In genomic region chr10:61273844-61274215, GRCm38 (mm10) we compare ENCODE assay signal across 8 mouse cellular contexts. TPM values are rescaled to one million over a fixed set of nuclear protein-coding genes. Genes with fewer than 3 reads are reported as not detected.
DNase-seq lines count a peak whose midpoint lies in the region; ATAC-seq lines count a peak whose summit lies in the region.

No protein-coding gene starts in this region.

- peak overlapping the region; percentile 62; the same call in 1 of the 2 replicates for H3K9ac ChIP-seq in heart, embryonic 11.5 days (ENCODE audit: low read depth, low read length)
- peak overlapping the region; percentile 77 for H3K9ac ChIP-seq in limb, embryonic 13.5 days
- H3K9ac ChIP-seq in neural tube, embryonic 13.5 days, result peak overlapping the region; percentile 73; the same call in 1 of the 2 replicates

- WGBS in heart, embryonic 11.5 days (ENCODE audit: insufficient replicate concordance), result 55% methylated on average over 7 of the region's 7 CpGs
- 41% methylated on average over 7 of the region's 7 CpGs for WGBS in limb, embryonic 13.5 days
- WGBS in neural tube, embryonic 13.5 days, result 45% methylated on average over 7 of the region's 7 CpGs

- no peak overlapping the region for H3K27ac ChIP-seq in heart, embryonic 11.5 days (ENCODE audit: low read depth, low read length)
- H3K27ac ChIP-seq in limb, embryonic 13.5 days, result no peak overlapping the region
- H3K27ac ChIP-seq in neural tube, embryonic 13.5 days (replicated peaks), result no peak overlapping the region

- H3K27me3 ChIP-seq in heart, embryonic 11.5 days (ENCODE audit: control insufficient read depth, insufficient read depth, low read length), result peaks cover 11% of the 10 kb centered on the region
- 0 out of 2 replicates have a peak, but pooled peaks cover 10% of the 10 kb centered on the region for H3K27me3 ChIP-seq in limb, embryonic 13.5 days
- peaks cover 35% of the 10 kb centered on the region for H3K27me3 ChIP-seq in neural tube, embryonic 13.5 days

- H3K4me1 ChIP-seq in heart, embryonic 11.5 days (ENCODE audit: control insufficient read depth, insufficient read depth, low read length), result peaks cover 18% of the 10 kb centered on the region
- peaks cover 26% of the 10 kb centered on the region for H3K4me1 ChIP-seq in limb, embryonic 13.5 days
- H3K4me1 ChIP-seq in neural tube, embryonic 13.5 days (replicated peaks), result peaks cover 20% of the 10 kb centered on the region

- peak overlapping the region; percentile 95 for H3K4me2 ChIP-seq in heart, embryonic 11.5 days
- peak overlapping the region; percentile 85 for H3K4me2 ChIP-seq in limb, embryonic 13.5 days (replicated peaks)
- H3K4me2 ChIP-seq in neural tube, embryonic 13.5 days, result peak overlapping the region; percentile 94

- no peak for ATAC-seq in heart, embryonic 11.5 days (replicated peaks; ENCODE audit: insufficient number of reproducible peaks, low FRiP score, low TSS enrichment)
- no peak for ATAC-seq in limb, embryonic 13.5 days (ENCODE audit: low FRiP score, low read depth)
- no peak for ATAC-seq in neural tube, embryonic 13.5 days (ENCODE audit: low read depth)

- H3K4me3 ChIP-seq in heart, embryonic 11.5 days (ENCODE audit: low read depth, low read length), result peak overlapping the region; percentile 57
- H3K4me3 ChIP-seq in limb, embryonic 13.5 days, result peak overlapping the region; percentile 63
- peak overlapping the region; percentile 52 for H3K4me3 ChIP-seq in neural tube, embryonic 13.5 days

- H3K36me3 ChIP-seq in heart, embryonic 11.5 days (ENCODE audit: control insufficient read depth, insufficient read depth, low read length), result no peaks in the 10 kb centered on the region
- no peaks in the 10 kb centered on the region for H3K36me3 ChIP-seq in limb, embryonic 13.5 days
- no peaks in the 10 kb centered on the region for H3K36me3 ChIP-seq in neural tube, embryonic 13.5 days

- H3K9me3 ChIP-seq in heart, embryonic 11.5 days (replicated peaks; ENCODE audit: control insufficient read depth, low read length), result no peaks in the 10 kb centered on the region
- no peaks in the 10 kb centered on the region for H3K9me3 ChIP-seq in limb, embryonic 13.5 days
- H3K9me3 ChIP-seq in neural tube, embryonic 13.5 days, result no peaks in the 10 kb centered on the region

- DNase-seq in urinary bladder, postnatal 14 days (ENCODE audit: low spot score), result peak; percentile 42
- DNase-seq in urinary bladder, postnatal 10 days (ENCODE audit: low spot score), result no peak
- DNase-seq in thymus, postnatal 10 days (ENCODE audit: low spot score in 2 of 2), result no peak
- DNase-seq in adipocyte (ENCODE audit: low spot score), result no peak
- no peak for DNase-seq in embryo, embryonic 10.5 days (ENCODE audit: low spot score)

RNA-seq across cellular contexts. Expression of gene Adamts14, which starts 0.6 kb away (rescaled TPM):
- polyA plus RNA-seq in heart, embryonic 11.5 days (2014; fragmentation: Nextera tagmentation; extraction: Ambion mirVana), result 0.59 and 0.64 TPM in 2 replicates
- polyA plus RNA-seq in limb, embryonic 13.5 days (2015; fragmentation: Nextera tagmentation; extraction: Ambion mirVana), result 2.1 and 2.8 TPM in 2 replicates
- polyA plus RNA-seq in neural tube, embryonic 13.5 days (2015; fragmentation: Nextera tagmentation; extraction: Ambion mirVana), result 0.36 and 0.60 TPM in 2 replicates

RNA-seq across cellular contexts. Expression of gene Prf1, which starts 23.8 kb away (rescaled TPM):
- 0.10 TPM in 1 of 2 replicates, not detected in the other for polyA plus RNA-seq in heart, embryonic 11.5 days (2014; fragmentation: Nextera tagmentation; extraction: Ambion mirVana)
- polyA plus RNA-seq in limb, embryonic 13.5 days (2015; fragmentation: Nextera tagmentation; extraction: Ambion mirVana), result 0.05 TPM in 1 of 2 replicates, not detected in the other
- polyA plus RNA-seq in neural tube, embryonic 13.5 days (2015; fragmentation: Nextera tagmentation; extraction: Ambion mirVana), result not detected in 2 replicates
